In the genomic region with DNA sequence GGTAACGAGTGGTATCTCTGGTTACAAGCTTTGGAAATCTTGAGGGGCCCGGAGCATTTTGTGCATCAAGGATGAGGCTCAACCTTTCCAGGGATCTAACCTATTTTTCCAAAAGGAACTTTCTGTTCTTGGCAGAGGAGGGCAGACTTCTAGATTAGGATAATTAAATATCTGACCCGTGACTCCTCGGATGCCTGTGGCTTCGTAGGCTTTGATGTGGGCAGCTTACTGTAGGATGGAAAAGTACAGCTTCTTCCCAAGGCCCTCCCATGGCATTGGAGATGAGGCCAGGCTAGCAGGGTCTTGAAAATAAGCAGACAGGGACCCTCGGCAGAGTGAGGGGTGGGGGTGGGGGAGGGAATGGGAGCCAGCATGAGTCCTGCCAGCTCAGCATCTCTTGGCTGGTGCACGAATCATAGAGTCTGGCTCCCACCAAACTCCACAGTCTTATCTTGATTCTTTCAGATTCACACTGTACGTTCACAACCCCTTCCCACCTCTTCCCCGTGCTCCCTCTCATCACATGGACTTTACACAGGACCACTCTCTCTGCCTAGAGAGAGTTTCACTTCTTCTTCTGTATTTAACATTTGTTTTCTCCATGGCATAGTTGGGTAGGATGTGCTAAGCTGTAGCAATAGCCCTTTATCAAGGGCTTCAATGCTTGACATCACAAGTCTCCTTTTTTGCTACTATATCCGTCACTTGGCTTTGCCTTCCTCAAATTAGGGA, we compare ENCODE assay signal across 11 mouse cellular contexts.
A peak's percentile ranks its signal among the peaks of the same experiment; 100 is the strongest.
DNase-seq lines count a peak whose midpoint lies in the region.
"Had no signal": no experiment of that assay in that cellular context is flagged by ENCODE, and none has a peak within 500 bp of the region (broad histone marks: within the 10 kb centered on the region; RNA-seq: fewer than 3 reads in every experiment).

No protein-coding gene starts in this region.

- peak; percentile 29 for DNase-seq in adrenal gland, postnatal 10 days
- DNase-seq in adrenal gland, adult 8-10 months, result no peak
- DNase-seq in kidney, adult 9 months, result peak; percentile 17
- DNase-seq in kidney, postnatal 4 days, result no peak
- DNase-seq in ovary, adult 18-20 months (ENCODE audit: low spot score), result peak; percentile 85
- DNase-seq in ovary, postnatal 14 days (ENCODE audit: low spot score), result no peak
- DNase-seq in lung, postnatal 36 days, result peak; percentile 47
- no peak for DNase-seq in frontal cortex, postnatal 14 days (ENCODE audit: low spot score in 2 of 2)
- DNase-seq: heart, adult 2 months; heart, postnatal 14 days; thymus, postnatal 25 days had no signal

Comparison
In these comparisons a context has a peak if more than half of its experiments do, and no peak if none do; other contexts are left out.
1. DNase-seq: peak in adrenal gland, postnatal 10 days (single experiment), kidney, adult 9 months (single experiment), ovary, adult 18-20 months (single experiment) and lung, postnatal 36 days (single experiment); none in adrenal gland, adult 8-10 months (single experiment), kidney, postnatal 4 days (0 of 2), ovary, postnatal 14 days (single experiment) and frontal cortex, postnatal 14 days (0 of 2).